Mouse (Mus musculus) spleen, postnatal 10 days (tissue): ENCODE results near the gene Farp2.

Experiments
- DNase-seq, 2 experiments: peaks; one replicate each; pipeline ENCODE4 v3.0.0; 2021 to 2022; ENCODE audit warnings: low spot score in 2 of 2

Farp2 gene

GRCm38 (mm10) chr1:93563224-93563623, 51.3 kb downstream of the Farp2 start:
- no peak for DNase-seq

- DNase-seq = no peak
Measured at GRCm38 (mm10) chr1:93563649-93564048, 51.8 kb downstream of the Farp2 start.

- no peak for DNase-seq
Measured at GRCm38 (mm10) chr1:93564781-93565180, 52.9 kb downstream of the Farp2 start.

- DNase-seq = no peak
Measured at GRCm38 (mm10) chr1:93567013-93567412, 55.1 kb downstream of the Farp2 start.

GRCm38 (mm10) chr1:93567717-93568497, 56.0 kb downstream of the Farp2 start:
- DNase-seq = no peak

- DNase-seq = no peak
Measured at GRCm38 (mm10) chr1:93577066-93577465, 65.2 kb downstream of the Farp2 start.

GRCm38 (mm10) chr1:93577861-93578260, 66.0 kb downstream of the Farp2 start:
- DNase-seq = no peak

- no peak for DNase-seq
Measured at GRCm38 (mm10) chr1:93581545-93581944, 69.7 kb downstream of the Farp2 start.

- no peak for DNase-seq
Measured at GRCm38 (mm10) chr1:93588346-93588745, 76.5 kb downstream of the Farp2 start.

GRCm38 (mm10) chr1:93593960-93594359, 82.1 kb downstream of the Farp2 start:
- DNase-seq = no peak

GRCm38 (mm10) chr1:93595916-93596315, 84.0 kb downstream of the Farp2 start:
- DNase-seq = no peak

- DNase-seq = no peak
Measured at GRCm38 (mm10) chr1:93602911-93603310, 91.0 kb downstream of the Farp2 start.

GRCm38 (mm10) chr1:93603921-93604320, 92.0 kb downstream of the Farp2 start:
- DNase-seq = no peak

GRCm38 (mm10) chr1:93607090-93608083, 95.5 kb downstream of the Farp2 start:
- no peak for DNase-seq

- no peak for DNase-seq
Measured at GRCm38 (mm10) chr1:93608696-93609245, 96.9 kb downstream of the Farp2 start.

GRCm38 (mm10) chr1:93609762-93610161, 97.9 kb downstream of the Farp2 start:
- DNase-seq = no peak

GRCm38 (mm10) chr1:93618059-93618748, 106.3 kb downstream of the Farp2 start:
- no peak for DNase-seq

GRCm38 (mm10) chr1:93618948-93619347, 107.1 kb downstream of the Farp2 start:
- no peak for DNase-seq

- DNase-seq = no peak
Measured at GRCm38 (mm10) chr1:93624502-93624901, 112.6 kb downstream of the Farp2 start.

GRCm38 (mm10) chr1:93630796-93631195, 118.9 kb downstream of the Farp2 start:
- no peak for DNase-seq

- no peak for DNase-seq
Measured at GRCm38 (mm10) chr1:93632723-93633122, 120.8 kb downstream of the Farp2 start.

- peak in 1 of 2 experiments; percentile 31 for DNase-seq
Measured at GRCm38 (mm10) chr1:93634481-93634891, 122.6 kb downstream of the Farp2 start.
